Mouse (Mus musculus) bone marrow macrophage, adult 2 months (primary cell): ENCODE results near the gene Myo1d.

Source experiments
- CTCF ChIP-seq: IDR thresholded peaks from 2 replicates; pipeline ENCODE4 v1.5.1; 2012; ENCODE audit warnings: low read depth, mild to moderate bottlenecking, low read length, moderate library complexity
- POLR2A ChIP-seq: IDR thresholded peaks from 2 replicates; pipeline ENCODE4 v1.6.1; 2012; ENCODE audit warnings: mild to moderate bottlenecking, low read depth, low read length, borderline replicate concordance

GRCm38 (mm10) chr11:80779527-80780344 lies at the start of gene Myo1d:
- no peak for TF ChIP-seq POLR2A
- TF ChIP-seq CTCF = peak; percentile 30
